Mouse (Mus musculus): ENCODE data around the gene Rgs8. TPM values are rescaled to one million over a fixed set of nuclear protein-coding genes. Genes with fewer than 3 reads are reported as not detected.

Rgs8 gene
- total and polyA plus RNA-seq, 3 experiments = 0.06 TPM; not detected in 2

DNA sequence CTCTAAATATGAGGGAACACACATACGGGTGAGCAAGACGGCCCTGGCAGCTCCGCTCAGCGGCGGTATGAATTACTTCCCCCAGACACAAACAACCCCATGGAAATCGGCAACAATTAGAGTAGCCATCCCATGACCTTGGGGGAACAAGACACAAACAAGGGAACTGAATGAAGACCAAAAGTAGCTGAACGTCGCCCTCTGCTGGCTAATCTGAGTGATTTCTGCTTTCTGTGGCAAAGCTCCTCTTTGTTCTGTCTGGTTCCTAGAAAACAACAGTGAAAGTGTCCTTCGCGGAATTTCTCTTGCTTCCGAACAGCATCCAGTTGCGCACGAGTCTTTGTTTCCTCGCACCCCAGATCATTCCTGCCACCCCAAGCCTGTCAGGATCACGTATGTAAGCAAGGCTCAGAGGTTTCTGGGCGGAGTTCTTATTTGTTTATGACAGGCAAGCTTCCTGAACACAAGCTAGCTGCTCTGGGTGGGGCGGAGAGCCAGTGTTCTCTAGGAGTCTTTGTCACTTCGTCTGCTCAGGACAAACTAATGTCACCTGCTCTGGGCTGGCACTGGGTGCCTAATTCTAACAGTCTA is 96.5 kb downstream of the Rgs8 start, which contains the start of gene Rnasel:
Rnasel (plus strand) TSS at position 216 of the 591 bp plus-strand sequence.
- Histone ChIP-seq H3K9ac (ENCODE audit: low read depth, low read length) (peak within 1 kb of the TSS; percentile 72), H3K27ac (peak within 1 kb of the TSS; percentile 76), H3K79me2 (replicated peaks; ENCODE audit: control insufficient read depth, insufficient read depth, low read length) (no peaks in the 10 kb centered on the region), H3K4me1 (ENCODE audit: control insufficient read depth, insufficient read depth, low read length) (peaks cover 12% of the 10 kb centered on the region), H3K36me3 (ENCODE audit: control insufficient read depth, insufficient read depth, low read length) (no peaks in the 10 kb centered on the region), H3K4me3 (peak within 1 kb of the TSS; percentile 49), H3K27me3 (ENCODE audit: control insufficient read depth, insufficient read depth, low read length) (no peaks in the 10 kb centered on the region)
- intact Hi-C loops (cut with DNase I) = loop anchor here (2.0 to 5.0 kb wide), 2 partner anchors 58 to 431 kb away; no protein-coding TSS in a partner anchor
- whole genome bisulfite sequencing = 1% methylated on average over 18 of the region's 18 CpGs
- TF ChIP-seq CTCF (IDR thresholded peaks at IDR 0.05) (peak; percentile 92), POLR2A (IDR thresholded peaks at IDR 0.05; ENCODE audit: insufficient read depth, low read depth, low read length) (no peak), EP300 (IDR thresholded peaks at IDR 0.05; ENCODE audit: insufficient read depth, low read depth, low read length) (0 out of 2 replicates have a peak, but pooled peaks have one; percentile 39)
- peak; percentile 72 to 78 for DNase-seq

Other genes with a start within 250 kb of the Rgs8 start
- not detected for gene Shcbp1l, start 227.9 kb upstream of the Rgs8 start, total RNA-seq (2021)
- 0.06 TPM in 1 of 2 replicates, not detected in the other for gene Shcbp1l, start 227.9 kb upstream of the Rgs8 start, polyA plus RNA-seq (2012; rRNA removed)
- gene Dhx9, start 165.4 kb upstream of the Rgs8 start, total RNA-seq (2021) = 10 to 100 TPM; 44.0 to 45.4 TPM
- 10.1 and 22.2 TPM in 2 replicates for gene Dhx9, start 165.4 kb upstream of the Rgs8 start, polyA plus RNA-seq (2012; rRNA removed)
- 1 to 10 TPM; 1.5 to 2.1 TPM for gene Npl, start 103.0 kb upstream of the Rgs8 start, total RNA-seq (2021)
- gene Npl, start 103.0 kb upstream of the Rgs8 start, polyA plus RNA-seq (2012; rRNA removed) = 0.43 and 0.70 TPM in 2 replicates
- gene Rgs16, start 87.3 kb downstream of the Rgs8 start, total RNA-seq (2021) = 1 to 10 TPM; 1.4 to 1.9 TPM
- 0.80 and 1.3 TPM in 2 replicates for gene Rgs16, start 87.3 kb downstream of the Rgs8 start, polyA plus RNA-seq (2012; rRNA removed)
- 1 to 10 TPM; 4.1 to 4.6 TPM for gene Rnasel, start 96.4 kb downstream of the Rgs8 start, total RNA-seq (2021)
- 2.5 and 4.4 TPM in 2 replicates for gene Rnasel, start 96.4 kb downstream of the Rgs8 start, polyA plus RNA-seq (2012; rRNA removed)
- gene Rgsl1, start 191.1 kb downstream of the Rgs8 start, total RNA-seq (2021) = not detected
- 0.15 TPM in 1 of 2 replicates, not detected in the other for gene Rgsl1, start 191.1 kb downstream of the Rgs8 start, polyA plus RNA-seq (2012; rRNA removed)
- not detected for gene Teddm1b, start 221.3 kb downstream of the Rgs8 start, total RNA-seq (2021)
- gene Teddm1b, start 221.3 kb downstream of the Rgs8 start, polyA plus RNA-seq (2012; rRNA removed) = not detected in 2 replicates
- gene Teddm1a, start 238.7 kb downstream of the Rgs8 start, total RNA-seq (2021) = not detected
- not detected in 2 replicates for gene Teddm1a, start 238.7 kb downstream of the Rgs8 start, polyA plus RNA-seq (2012; rRNA removed)
- gene Glul, start 246.9 kb downstream of the Rgs8 start, total RNA-seq (2021) = 100 to 1,000 TPM; 406 to 679 TPM
- gene Glul, start 246.9 kb downstream of the Rgs8 start, polyA plus RNA-seq (2012; rRNA removed) = 344 and 559 TPM in 2 replicates
- under 1 TPM; 0.91 TPM for gene Teddm2, start 247.2 kb downstream of the Rgs8 start, total RNA-seq (2021)
- 0.49 and 1.00 TPM in 2 replicates for gene Teddm2, start 247.2 kb downstream of the Rgs8 start, polyA plus RNA-seq (2012; rRNA removed)